Mouse (Mus musculus) olfactory bulb, adult 2 months (tissue): ENCODE results near the gene Arhgef19. TPM values are rescaled to one million over a fixed set of nuclear protein-coding genes. Genes with fewer than 3 reads are reported as not detected.

ENCODE experiments used
- H3K27ac ChIP-seq: fragments of 200-500 bp; 2 replicates; pipeline ENCODE4 v1.5.1; 2012; ENCODE audit warnings: low read depth, low read length; ENCODE audit not compliant: insufficient read depth
- H3K4me1 ChIP-seq: fragments of 200-500 bp; 2 replicates; pipeline ENCODE4 v1.6.1; 2012; ENCODE audit warnings: low read length; ENCODE audit not compliant: control insufficient read depth, insufficient read depth
- H3K4me3 ChIP-seq: fragments of 200-500 bp; 2 replicates; pipeline ENCODE4 v1.5.1; 2012; ENCODE audit warnings: mild to moderate bottlenecking, low read depth, low read length, moderate library complexity; ENCODE audit not compliant: insufficient read depth
- CTCF ChIP-seq: fragments of 200-500 bp; IDR thresholded peaks from 2 replicates; pipeline ENCODE4 v1.5.1; 2012; ENCODE audit warnings: low read depth, mild to moderate bottlenecking, low read length, moderate library complexity; ENCODE audit not compliant: insufficient read depth
- POLR2A ChIP-seq: fragments of 200-500 bp; IDR thresholded peaks from 2 replicates; pipeline ENCODE4 v1.6.1; 2012; ENCODE audit warnings: mild to moderate bottlenecking, low read depth, low read length, moderate library complexity; ENCODE audit not compliant: insufficient read depth
- WGBS: fragments of 180-500 bp; shearing (Covaris S2); methylation state at CpG from one replicate; pipeline ENCODE4 v1.1.7; 2018; 5-methylcytosine and 5-hydroxymethylcytosine counted together
- polyA plus RNA-seq: library from polyadenylated mRNA; stranded (reverse); fragments of >200 nt; gene quantifications from 2 replicates; pipeline ENCODE4 v1.2.4, GENCODE M21; 2012; ENCODE audit warnings: low replicate concordance; ENCODE audit not compliant: missing spikeins, insufficient read depth, insufficient read length

Arhgef19 gene
- polyA plus RNA-seq, 1 experiment: not detected

- H3K4me3 ChIP-seq: no peak overlapping the region
- TF ChIP-seq CTCF (no peak), POLR2A (no peak)
- H3K27ac ChIP-seq: no peak overlapping the region
- peaks cover 11% of the 10 kb centered on the region for H3K4me1 ChIP-seq
- 70% methylated on average over 7 of the region's 7 CpGs for WGBS
These were observed 38.9 kb downstream of the Arhgef19 start for GRCm38 (mm10) chr4:141278154-141278553.

GRCm38 (mm10) chr4:141279327-141279726 lies 40.0 kb downstream of the Arhgef19 start:
- WGBS: 76% methylated on average over 15 of the region's 15 CpGs
- TF ChIP-seq POLR2A (no peak), CTCF (no peak)

DNA sequence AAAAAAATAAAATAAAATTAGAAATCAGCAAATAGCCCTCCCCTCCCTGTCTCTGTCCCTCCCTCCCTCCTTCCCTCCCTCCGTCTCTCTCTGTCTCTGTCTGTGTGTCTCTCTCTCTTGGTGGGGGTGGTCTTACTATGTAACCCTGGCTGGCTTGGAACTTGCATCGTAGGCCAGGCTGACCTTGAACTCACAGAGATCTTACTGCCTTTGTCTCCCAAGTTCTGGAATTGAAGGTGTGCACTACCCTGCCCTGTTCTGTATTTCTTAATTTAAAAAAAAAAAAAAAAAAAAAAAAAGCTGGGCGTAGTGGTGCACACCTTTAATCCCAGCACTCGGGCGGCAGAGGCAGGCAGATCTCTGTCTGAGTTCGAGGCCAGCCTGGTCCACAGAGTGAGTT lies 40.5 kb downstream of the Arhgef19 start:
- no peak overlapping the region for H3K27ac ChIP-seq
- H3K4me1 ChIP-seq: peaks cover under 1% of the 10 kb centered on the region; the same call in 1 of the 2 replicates
- TF ChIP-seq POLR2A (no peak), CTCF (no peak)
- no peak overlapping the region for H3K4me3 ChIP-seq
- WGBS: 95% methylated on average over 6 of the region's 6 CpGs

More at GRCm38 (mm10) chr4:141279327-141279726, 40.0 kb downstream of the Arhgef19 start:
- Histone ChIP-seq H3K4me1 (peaks cover 5% of the 10 kb centered on the region; the same call in 1 of the 2 replicates), H3K4me3 (no peak overlapping the region), H3K27ac (no peak overlapping the region)

- 97% methylated on average over 1 of the region's 1 CpGs for WGBS
- Histone ChIP-seq H3K4me1 (no peaks in the 10 kb centered on the region), H3K27ac (no peak overlapping the region), H3K4me3 (no peak overlapping the region)
- no peak for TF ChIP-seq POLR2A
- TF ChIP-seq CTCF: no peak
These were observed 41.2 kb downstream of the Arhgef19 start for GRCm38 (mm10) chr4:141280471-141280870.

- Histone ChIP-seq H3K4me1 (no peaks in the 10 kb centered on the region), H3K4me3 (no peak overlapping the region), H3K27ac (no peak overlapping the region)
- TF ChIP-seq CTCF: no peak
- no peak for TF ChIP-seq POLR2A
- WGBS: 76% methylated on average over 6 of the region's 6 CpGs
These were observed 41.9 kb downstream of the Arhgef19 start for GRCm38 (mm10) chr4:141281153-141281552.

GRCm38 (mm10) chr4:141281578-141281977 lies 42.3 kb downstream of the Arhgef19 start:
- 74% methylated on average over 1 of the region's 1 CpGs for WGBS
- TF ChIP-seq CTCF (no peak), POLR2A (no peak)
- H3K4me1 ChIP-seq: no peaks in the 10 kb centered on the region
- H3K4me3 ChIP-seq: no peak overlapping the region
- H3K27ac ChIP-seq: no peak overlapping the region

DNA sequence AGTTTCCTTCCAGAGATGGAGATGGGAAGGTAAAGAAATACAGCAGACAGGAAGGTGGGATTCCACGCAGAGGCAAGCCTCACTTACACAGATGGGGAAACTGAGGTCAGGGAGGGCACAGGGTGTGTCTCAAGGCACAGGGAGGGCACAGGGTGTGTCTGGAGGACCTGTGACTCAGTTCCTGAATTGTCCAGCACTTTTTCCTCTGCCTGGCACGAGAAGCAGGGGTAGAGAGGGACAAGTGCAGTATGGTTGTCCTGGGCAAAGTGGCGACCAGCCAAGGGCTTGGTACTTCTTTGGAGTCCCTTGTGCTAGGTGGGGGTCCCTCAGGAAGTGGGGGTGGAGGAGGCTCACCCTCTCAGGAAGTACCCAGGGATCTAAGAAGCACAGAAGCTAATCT lies 42.8 kb downstream of the Arhgef19 start:
- Histone ChIP-seq H3K27ac (no peak overlapping the region), H3K4me3 (no peak overlapping the region), H3K4me1 (no peaks in the 10 kb centered on the region)
- TF ChIP-seq CTCF: no peak
- no peak for TF ChIP-seq POLR2A
- 79% methylated on average over 3 of the region's 3 CpGs for WGBS

DNA sequence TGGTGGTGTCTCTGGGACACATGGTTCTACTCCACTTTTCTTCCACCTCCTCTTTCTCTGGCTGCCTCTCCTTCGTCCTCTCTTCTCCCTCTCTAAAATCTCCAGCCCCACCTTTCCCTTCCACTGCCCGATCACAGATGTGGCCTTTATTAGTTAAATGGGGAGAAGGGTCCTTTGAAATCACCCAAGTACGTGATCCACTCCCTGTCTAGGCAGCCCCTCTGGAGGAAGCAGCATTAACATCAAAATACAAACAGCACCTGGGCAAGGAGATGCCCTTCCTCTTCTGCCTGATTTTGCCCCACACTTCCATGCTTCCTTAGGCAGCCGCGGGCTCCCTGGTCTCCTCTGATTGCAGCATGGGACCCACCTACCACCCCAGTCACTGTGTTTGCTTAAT lies 43.3 kb downstream of the Arhgef19 start:
- Histone ChIP-seq H3K4me1 (no peaks in the 10 kb centered on the region), H3K4me3 (no peak overlapping the region), H3K27ac (no peak overlapping the region)
- TF ChIP-seq POLR2A (no peak), CTCF (no peak)
- 66% methylated on average over 5 of the region's 5 CpGs for WGBS

DNA sequence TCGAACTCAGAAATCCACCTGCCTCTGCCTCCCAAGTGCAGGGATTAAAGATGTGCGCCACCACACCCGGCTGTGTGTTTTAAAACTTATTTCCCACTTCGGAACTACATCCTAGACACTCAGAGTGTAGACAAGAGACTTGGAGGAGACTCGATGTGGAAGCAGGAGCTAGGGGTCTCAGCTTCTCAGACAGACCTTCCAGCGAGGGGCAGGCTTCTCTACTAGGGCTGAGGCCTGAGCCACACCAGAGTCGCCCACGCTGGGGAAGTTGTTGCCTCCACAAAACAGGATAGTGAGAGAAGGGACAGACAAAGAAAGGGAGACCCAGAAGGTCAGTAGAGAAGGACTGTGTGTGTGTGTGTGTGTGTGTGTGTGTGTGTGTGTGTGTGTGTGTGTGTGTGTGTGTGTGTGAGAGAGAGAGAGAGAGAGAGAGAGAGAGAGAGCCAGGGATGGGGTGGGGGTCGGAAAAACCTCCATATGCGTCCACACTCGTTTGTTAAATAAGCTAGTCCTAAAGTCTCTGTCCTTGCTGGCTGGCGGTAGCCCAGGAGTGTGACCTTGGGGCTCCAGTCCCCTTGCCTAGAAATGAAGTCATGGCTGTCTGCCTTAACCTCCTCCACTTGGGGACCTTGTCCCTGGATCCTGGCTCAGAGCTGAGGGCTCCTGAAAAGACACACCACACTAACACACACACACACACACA lies 44.0 kb downstream of the Arhgef19 start:
- Histone ChIP-seq H3K4me3 (no peak overlapping the region), H3K27ac (no peak overlapping the region), H3K4me1 (no peaks in the 10 kb centered on the region)
- no peak for TF ChIP-seq POLR2A
- TF ChIP-seq CTCF: no peak
- WGBS: 79% methylated on average over 12 of the region's 12 CpGs

DNA sequence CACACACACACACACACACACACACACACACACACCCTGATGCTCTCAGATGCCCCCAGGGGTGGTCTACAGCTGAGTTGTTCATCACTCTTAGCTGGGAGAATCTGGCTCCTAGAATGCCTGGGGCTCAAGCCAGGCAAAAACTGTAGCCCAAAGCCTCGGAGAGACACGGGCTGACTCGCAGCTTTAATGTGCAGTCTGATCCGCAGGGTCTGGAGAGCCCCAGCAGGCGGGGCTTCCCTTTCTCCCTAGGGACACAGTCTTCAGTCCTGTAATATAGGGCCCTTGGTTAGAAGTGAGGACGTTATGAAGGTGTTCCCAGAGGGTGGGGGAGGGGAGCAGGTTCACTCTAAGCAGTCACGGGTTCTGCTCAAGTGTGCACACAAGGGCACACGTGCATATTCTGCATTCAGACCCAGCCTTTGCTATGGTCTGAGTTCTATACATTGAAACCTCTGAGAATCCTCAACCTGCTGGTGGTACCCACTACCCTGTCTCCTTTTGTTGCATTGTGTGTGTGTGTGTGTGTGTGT lies 44.6 kb downstream of the Arhgef19 start:
- H3K4me3 ChIP-seq: no peak overlapping the region
- TF ChIP-seq CTCF (no peak), POLR2A (no peak)
- WGBS: 47% methylated on average over 8 of the region's 8 CpGs
- no peak overlapping the region for H3K27ac ChIP-seq
- no peaks in the 10 kb centered on the region for H3K4me1 ChIP-seq

GRCm38 (mm10) chr4:141284486-141284885 lies 45.2 kb downstream of the Arhgef19 start:
- H3K4me1 ChIP-seq: no peaks in the 10 kb centered on the region
- no peak overlapping the region for H3K4me3 ChIP-seq
- TF ChIP-seq CTCF (no peak), POLR2A (no peak)
- WGBS: 91% methylated on average over 3 of the region's 3 CpGs
- no peak overlapping the region for H3K27ac ChIP-seq
